Mouse (Mus musculus) thymus, postnatal 25 days (tissue): ENCODE data around the gene Ttc7.

Experiments
- DNase-seq: peaks from one replicate; pipeline ENCODE4 v3.0.0; 2022

The Ttc7 gene

GRCm38 (mm10) chr17:87282706-87283053, at the start of gene Ttc7:
Ttc7 (plus strand) TSS chr17:87282886.
- DNase-seq, result peak; percentile 99

GRCm38 (mm10) chr17:87235019-87235418, 47.7 kb upstream of the Ttc7 start:
- no peak for DNase-seq

GRCm38 (mm10) chr17:87236725-87237650, 45.7 kb upstream of the Ttc7 start:
- no peak for DNase-seq

- no peak for DNase-seq
Observed at GRCm38 (mm10) chr17:87237826-87238225, 44.9 kb upstream of the Ttc7 start.

GRCm38 (mm10) chr17:87246103-87246502, 36.6 kb upstream of the Ttc7 start:
- no peak for DNase-seq

GRCm38 (mm10) chr17:87254384-87254783, 28.3 kb upstream of the Ttc7 start:
- DNase-seq, result peak; percentile 43

GRCm38 (mm10) chr17:87255672-87256071, 27.0 kb upstream of the Ttc7 start:
- no peak for DNase-seq

GRCm38 (mm10) chr17:87263401-87263800, 19.3 kb upstream of the Ttc7 start:
- no peak for DNase-seq

GRCm38 (mm10) chr17:87264054-87264830, 18.4 kb upstream of the Ttc7 start:
- no peak for DNase-seq

GRCm38 (mm10) chr17:87264927-87265791, 17.5 kb upstream of the Ttc7 start:
- no peak for DNase-seq

GRCm38 (mm10) chr17:87265792-87266186, 16.9 kb upstream of the Ttc7 start, which contains the start of gene Mcfd2:
Mcfd2 (minus strand) TSS chr17:87265935.
- DNase-seq, result peak; percentile 89

- no peak for DNase-seq
Observed at GRCm38 (mm10) chr17:87269454-87269853, 13.2 kb upstream of the Ttc7 start.

GRCm38 (mm10) chr17:87275363-87276341, 7.0 kb upstream of the Ttc7 start:
- no peak for DNase-seq

GRCm38 (mm10) chr17:87282007-87282705, 530 bp upstream of the Ttc7 start:
- DNase-seq, result peak; percentile 91

GRCm38 (mm10) chr17:87283055-87283754, 519 bp downstream of the Ttc7 start:
- peak; percentile 79 for DNase-seq

- DNase-seq, result peak; percentile 58
Observed at GRCm38 (mm10) chr17:87283755-87284481, 1.2 kb downstream of the Ttc7 start.

- no peak for DNase-seq
Observed at GRCm38 (mm10) chr17:87284482-87285040, 1.9 kb downstream of the Ttc7 start.

- DNase-seq, result no peak
Observed at GRCm38 (mm10) chr17:87285731-87286465, 3.2 kb downstream of the Ttc7 start.
